Mouse (Mus musculus) CD4-positive, CD25-positive, alpha-beta regulatory T cell (primary cell): ENCODE results near the gene Sf3b6. TPM values are rescaled to one million over a fixed set of nuclear protein-coding genes. Genes with fewer than 3 reads are reported as not detected.

Experiments used
- polyA plus RNA-seq: library from polyadenylated mRNA; unstranded; fragments of 100-300 nt; shearing (Covaris generic); gene quantifications from one replicate; pipeline ENCODE4 v1.2.1, GENCODE M21; 2017

Sf3b6 gene
- 383 TPM for polyA plus RNA-seq

DNA sequence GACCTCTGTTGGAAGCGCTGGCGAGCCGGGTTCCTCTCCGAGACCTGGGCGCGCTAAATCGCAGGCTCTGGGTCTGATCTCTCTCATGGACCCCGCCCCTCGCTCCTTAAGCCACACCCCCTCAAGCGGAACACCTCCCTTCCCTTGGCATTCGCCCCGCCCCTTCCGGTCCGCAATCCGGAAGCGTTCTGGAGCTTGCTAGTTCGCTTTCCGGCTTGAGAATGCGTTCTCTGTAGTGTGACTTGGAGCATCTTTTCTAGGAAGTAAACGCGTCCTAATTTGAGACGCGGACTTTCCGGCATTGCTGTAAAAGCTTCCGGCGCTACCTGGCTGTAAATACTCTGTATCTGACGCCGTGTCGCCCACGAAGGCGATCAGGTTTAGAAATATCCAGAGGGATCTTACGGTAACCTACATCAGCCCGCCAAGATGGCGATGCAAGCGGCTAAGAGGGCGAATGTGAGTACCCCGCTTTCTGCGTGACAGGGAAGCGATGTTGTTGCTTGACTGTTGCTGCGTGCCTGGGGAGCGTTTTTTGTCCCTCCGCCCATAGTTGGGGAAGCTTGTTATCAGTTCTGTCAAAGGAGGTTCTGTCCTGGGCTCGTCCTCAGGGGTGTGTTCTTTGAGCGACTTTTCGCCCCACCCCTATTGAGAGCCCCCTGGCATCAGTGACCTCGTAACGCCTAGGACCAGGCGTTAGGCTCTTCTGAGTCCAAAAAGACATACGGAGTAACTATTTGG is at the start of gene Sf3b6:
Gene Sf3b6, plus strand, starts transcription at position 184 of the 741 bp plus-strand sequence.

DNA sequence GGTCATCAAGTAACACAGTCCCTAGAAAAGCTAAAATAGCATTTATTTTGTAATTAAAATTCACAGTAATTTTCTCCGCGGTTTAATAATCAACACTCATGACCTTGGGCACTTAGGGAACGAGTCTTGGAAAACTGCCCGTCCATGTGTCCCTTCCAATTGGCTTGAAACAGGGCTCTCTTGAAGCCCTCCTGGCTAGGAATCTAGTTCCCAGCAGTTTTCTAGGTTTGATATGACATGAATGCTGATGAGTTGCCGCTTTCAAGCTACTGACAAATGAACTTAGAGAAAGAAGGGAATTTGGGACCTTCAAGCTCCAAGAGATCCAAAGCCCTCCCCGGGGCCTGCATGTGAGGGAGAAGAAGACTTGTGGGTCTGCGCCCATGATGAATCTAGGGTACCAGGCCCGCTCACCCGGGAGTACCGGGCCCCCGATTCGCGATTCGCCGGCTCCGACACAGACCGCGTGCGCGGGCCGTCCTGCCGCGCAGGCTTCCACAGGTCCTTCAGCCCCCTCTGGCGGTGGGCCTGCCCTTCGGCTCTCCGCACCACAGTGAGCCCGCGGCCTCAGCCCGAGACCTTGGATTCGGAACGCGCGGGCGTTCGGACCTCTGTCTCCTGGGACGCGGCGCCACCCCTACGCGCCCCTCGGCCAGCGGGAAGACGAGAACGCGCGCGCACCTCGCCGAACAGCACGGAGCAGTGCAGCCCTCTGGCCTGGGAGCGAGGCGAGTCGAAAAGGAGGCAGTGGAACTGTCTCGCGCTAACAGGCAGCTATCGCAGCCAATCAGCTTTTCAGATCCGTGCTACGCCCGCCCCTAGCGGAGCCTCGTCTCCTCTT is 48.6 kb upstream of the Sf3b6 start, which contains the start of the genes Pfn4 and Fam228b:
Gene Pfn4, plus strand, starts transcription at position 531 of the 841 bp plus-strand sequence.
Gene Fam228b, minus strand, starts transcription at position 776 of the 841 bp plus-strand sequence.

GRCm38 (mm10) chr12:4841392-4841887 is 24.1 kb downstream of the Sf3b6 start, which contains the start of gene Fkbp1b:
Gene Fkbp1b, minus strand, starts transcription at chr12:4841591.

DNA sequence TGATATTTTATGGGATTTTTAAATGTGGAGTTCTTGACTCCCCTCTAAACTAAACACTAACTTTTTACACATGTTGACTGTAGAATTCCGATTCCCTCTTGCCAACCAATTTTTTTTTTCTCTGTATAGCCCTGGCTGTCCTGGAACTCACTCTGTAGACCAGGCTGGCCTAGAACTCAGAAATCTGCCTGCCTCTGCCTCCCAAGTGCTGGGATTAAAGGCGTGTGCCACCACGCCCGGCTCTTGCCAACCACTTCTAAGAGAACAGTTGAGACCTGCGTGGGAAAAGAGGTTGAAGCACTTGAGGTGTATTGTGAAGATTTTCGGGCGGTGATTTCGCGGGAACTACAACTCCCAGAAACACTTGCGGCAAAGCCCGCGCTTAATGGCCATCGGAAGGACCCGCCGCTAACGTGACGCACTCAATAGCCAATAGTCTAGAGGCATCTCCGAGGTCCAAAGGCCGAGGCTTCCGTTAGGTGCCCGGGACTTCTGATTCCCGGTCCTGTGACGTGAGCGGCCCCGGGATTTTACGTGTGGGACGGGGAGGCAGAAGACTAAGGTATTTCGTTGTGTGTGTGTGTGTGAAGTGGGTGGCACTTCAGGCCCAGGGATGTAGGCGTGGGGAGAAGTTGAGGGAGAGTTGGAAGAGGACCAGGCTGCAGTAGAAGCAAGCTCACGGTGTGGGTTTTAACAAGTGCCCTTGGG is 25.7 kb downstream of the Sf3b6 start, which contains the start of gene Wdcp:
Gene Wdcp, plus strand, starts transcription at position 414 of the 708 bp plus-strand sequence.

DNA sequence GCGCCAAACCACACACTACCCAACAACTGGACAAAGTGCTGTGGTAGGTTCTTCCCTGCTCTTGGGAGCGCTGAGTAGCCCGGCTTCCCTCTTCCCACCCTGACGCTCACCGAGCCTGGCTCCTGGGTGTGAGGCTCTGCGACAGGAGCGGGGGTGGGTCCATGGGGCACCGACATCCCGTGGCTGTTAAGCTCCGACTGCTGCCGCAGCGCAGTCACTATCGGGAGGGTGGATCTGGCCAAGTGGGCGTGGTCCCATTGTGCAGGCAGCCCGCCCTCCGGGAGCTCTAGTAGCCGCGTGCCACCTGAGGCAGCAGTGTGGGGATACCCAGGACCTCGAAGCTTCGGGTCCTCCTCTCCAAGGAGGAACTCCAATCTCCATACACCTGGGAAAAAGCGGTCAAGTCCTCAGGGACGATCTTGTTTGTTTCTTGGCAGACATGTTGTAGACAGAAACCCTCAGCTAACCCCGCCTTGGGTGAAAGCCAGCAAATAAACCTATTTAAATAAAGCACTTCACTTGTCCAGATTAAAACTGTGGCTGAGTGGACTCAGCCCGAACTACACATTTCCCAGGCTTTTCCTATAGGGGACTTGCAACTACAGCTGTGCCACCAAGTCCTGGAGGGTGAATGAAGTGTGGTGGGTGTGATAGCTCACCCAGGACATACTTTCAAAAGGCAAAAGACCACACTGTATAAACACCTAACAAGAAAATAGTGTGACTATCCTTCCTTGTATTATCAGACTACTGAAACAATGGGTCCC is 57.0 kb downstream of the Sf3b6 start, which contains the start of gene Mfsd2b:
Gene Mfsd2b, minus strand, starts transcription at position 199 of the 767 bp plus-strand sequence.

Other genes with a start within 250 kb of the Sf3b6 start
- gene Itsn2, start 224.9 kb upstream of the Sf3b6 start, polyA plus RNA-seq, result 181 TPM
- not detected for gene Gm3625, start 224.6 kb upstream of the Sf3b6 start, polyA plus RNA-seq
- gene Fam228a, start 79.1 kb upstream of the Sf3b6 start, polyA plus RNA-seq, result not detected
- 0.35 TPM for gene Pfn4, start 48.5 kb upstream of the Sf3b6 start, polyA plus RNA-seq
- gene Fam228b, start 48.3 kb upstream of the Sf3b6 start, polyA plus RNA-seq, result 0.60 TPM
- not detected for gene Fkbp1b, start 24.0 kb downstream of the Sf3b6 start, polyA plus RNA-seq
- 12.6 TPM for gene Wdcp, start 25.8 kb downstream of the Sf3b6 start, polyA plus RNA-seq
- 0.49 TPM for gene Mfsd2b, start 56.8 kb downstream of the Sf3b6 start, polyA plus RNA-seq
- 33.1 TPM for gene Ubxn2a, start 90.2 kb downstream of the Sf3b6 start, polyA plus RNA-seq
- 60.6 TPM for gene Atad2b, start 99.8 kb downstream of the Sf3b6 start, polyA plus RNA-seq